Mouse (Mus musculus) cerebellum, adult 2 months (tissue): Measurements from ENCODE around the gene Tollip. TPM values are rescaled to one million over a fixed set of nuclear protein-coding genes. Genes with fewer than 3 reads are reported as not detected.

Experiments
- DNase-seq, 2 experiments: peaks; one replicate each; pipeline ENCODE4 v3.0.0; 2021
- H3K27ac ChIP-seq: fragments of 200-500 bp; 2 replicates; pipeline ENCODE4 v1.5.1; 2012; ENCODE audit warnings: low read length, control low read depth, inconsistent platforms; ENCODE audit not compliant: insufficient read depth
- H3K27me3 ChIP-seq: fragments of 200-500 bp; 2 replicates; pipeline ENCODE4 v1.6.1; 2012; ENCODE audit warnings: inconsistent platforms, mild to moderate bottlenecking, low read length, moderate library complexity; ENCODE audit not compliant: control insufficient read depth, insufficient read depth
- H3K4me1 ChIP-seq: fragments of 200-500 bp; 2 replicates; pipeline ENCODE4 v1.6.1; 2011; ENCODE audit warnings: low read length; ENCODE audit not compliant: control insufficient read depth, insufficient read depth
- H3K4me3 ChIP-seq: fragments of 200-500 bp; replicated peaks from 2 replicates; pipeline ENCODE3; 2011; ENCODE audit warnings: mild to moderate bottlenecking, low read depth, low read length, control low read depth; ENCODE audit not compliant: insufficient read depth
- CTCF ChIP-seq: fragments of 200-500 bp; IDR thresholded peaks from 2 replicates; pipeline ENCODE4 v1.5.1; 2011; ENCODE audit warnings: low read depth, mild to moderate bottlenecking, control low read depth, low read length, moderate library complexity, borderline replicate concordance; ENCODE audit not compliant: insufficient read depth
- POLR2A ChIP-seq: fragments of 200-500 bp; IDR thresholded peaks from 2 replicates; pipeline ENCODE4 v1.6.1; 2011; ENCODE audit warnings: low read length, control low read depth, borderline replicate concordance; ENCODE audit not compliant: insufficient read depth
- WGBS: fragments of 180-500 bp; shearing (Covaris S2); methylation state at CpG from one replicate; pipeline ENCODE4 v1.1.7; 2018; 5-methylcytosine and 5-hydroxymethylcytosine counted together
- polyA plus RNA-seq: library from polyadenylated mRNA; depleted of rRNA; stranded (reverse); fragments of >200 nt; gene quantifications from 2 replicates; pipeline ENCODE4 v1.2.3, GENCODE M21; 2012; rRNA removed

Gene Tollip
- polyA plus RNA-seq, 1 experiment: 151 TPM

DNA sequence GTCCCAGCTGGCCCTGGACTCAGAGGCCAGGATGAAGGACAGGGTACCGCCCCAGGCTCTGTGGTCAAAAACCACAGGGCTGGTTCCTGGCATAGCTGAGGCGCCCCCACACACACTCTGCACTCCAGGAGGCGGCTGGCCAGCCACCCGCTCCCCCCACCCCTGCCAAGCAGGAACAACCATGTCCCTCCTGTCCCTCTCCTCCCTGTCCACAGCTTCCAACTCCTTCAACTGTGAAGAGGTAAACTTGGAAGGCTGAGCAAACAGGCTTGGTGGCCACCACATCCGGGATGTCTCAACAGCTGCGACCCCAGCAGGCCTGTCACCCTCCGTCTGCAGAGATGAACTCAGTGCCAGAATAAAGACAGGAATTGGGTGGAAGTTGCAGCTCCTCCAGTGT lies 82.4 kb downstream of the Tollip start:
- 18% methylated on average over 7 of the region's 7 CpGs for WGBS
- TF ChIP-seq CTCF (no peak), POLR2A (no peak)
- Histone ChIP-seq H3K27ac (no peak overlapping the region), H3K4me1 (no peaks in the 10 kb centered on the region), H3K4me3 (no peak overlapping the region), H3K27me3 (no peaks in the 10 kb centered on the region)
- DNase-seq: no peak

Other genes with a start within 250 kb of the Tollip start
- gene Muc2, start 228.2 kb downstream of the Tollip start, polyA plus RNA-seq: 0.33 and 0.44 TPM in 2 replicates
- not detected in 2 replicates for gene Muc5ac, start 129.5 kb downstream of the Tollip start, polyA plus RNA-seq
- gene Muc5b, start 79.4 kb downstream of the Tollip start, polyA plus RNA-seq: under 0.01 TPM in 1 of 2 replicates, not detected in the other
- gene Brsk2, start 31.2 kb upstream of the Tollip start, polyA plus RNA-seq: 173 and 182 TPM in 2 replicates
- 67.5 and 73.4 TPM in 2 replicates for gene Mob2, start 142.6 kb upstream of the Tollip start, polyA plus RNA-seq
- 85.8 and 90.1 TPM in 2 replicates for gene Dusp8, start 177.3 kb upstream of the Tollip start, polyA plus RNA-seq
- gene Gm45618, start 202.2 kb upstream of the Tollip start, polyA plus RNA-seq: not detected in 2 replicates
- gene Gm39115, start 217.5 kb upstream of the Tollip start, polyA plus RNA-seq: not detected in 2 replicates
- gene Gm45337, start 226.1 kb upstream of the Tollip start, polyA plus RNA-seq: not detected in 2 replicates
- gene Gm29735, start 238.6 kb upstream of the Tollip start, polyA plus RNA-seq: not detected in 2 replicates
- gene Gm4553, start 247.2 kb upstream of the Tollip start, polyA plus RNA-seq: not detected in 2 replicates